Mouse (Mus musculus) heart, embryonic 14.5 days (tissue): ENCODE data around the gene Lrrc23. TPM values are rescaled to one million over a fixed set of nuclear protein-coding genes. Genes with fewer than 3 reads are reported as not detected.
A peak's percentile ranks its signal among the peaks of the same experiment; 100 is the strongest.

ENCODE experiments used
- ATAC-seq: fragments of 200-750 bp; cut with Nextera tagmentation; 2 replicates; pipeline ENCODE4 v1.8.0; 2017; ENCODE audit warnings: low read depth, moderate TSS enrichment; ENCODE audit not compliant: insufficient number of reproducible peaks, insufficient read depth, low FRiP score
- H3K27ac ChIP-seq, 2 experiments: fragments of 200-500 bp in 1 of 2; fragments of 300-500 bp in 1 of 2; sonication (generic) in 1 of 2; replicated peaks in 1 of 2; 2 replicates each; pipeline ENCODE4 v1.5.1; 2012 to 2014; ENCODE audit warnings: low read depth in 2 of 2, low read length in 2 of 2, control low read depth in 1 of 2, mild to moderate bottlenecking in 1 of 2, mixed read lengths in 1 of 2; ENCODE audit not compliant: control insufficient read depth in 1 of 2, insufficient read depth in 1 of 2
- H3K27me3 ChIP-seq: fragments of 300-500 bp; sonication (generic); 2 replicates; pipeline ENCODE4 v1.6.1; 2014; ENCODE audit warnings: mild to moderate bottlenecking, low read length, control low read depth; ENCODE audit not compliant: control insufficient read depth, insufficient read depth
- H3K36me3 ChIP-seq: fragments of 300-500 bp; sonication (generic); 2 replicates; pipeline ENCODE4 v1.6.1; 2014; ENCODE audit warnings: mild to moderate bottlenecking, control low read depth, low read length, mixed read lengths; ENCODE audit not compliant: control insufficient read depth, insufficient read depth
- H3K4me1 ChIP-seq, 2 experiments: fragments of 200-500 bp in 1 of 2; fragments of 300-500 bp in 1 of 2; sonication (generic) in 1 of 2; 2 replicates each; pipeline ENCODE4 v1.6.1; 2012 to 2014; ENCODE audit warnings: low read length in 2 of 2, control low read depth in 1 of 2, mixed read lengths in 1 of 2; ENCODE audit not compliant: control insufficient read depth in 2 of 2, insufficient read depth in 2 of 2
- H3K4me2 ChIP-seq: fragments of 300-500 bp; sonication (generic); 2 replicates; pipeline ENCODE4 v1.6.1; 2014; ENCODE audit warnings: mild to moderate bottlenecking, low read length
- H3K4me3 ChIP-seq, 2 experiments: fragments of 200-500 bp in 1 of 2; fragments of 300-500 bp in 1 of 2; sonication (generic) in 1 of 2; 2 replicates each; pipeline ENCODE4 v1.5.1; 2012 to 2014; ENCODE audit warnings: low read length in 2 of 2, mild to moderate bottlenecking in 2 of 2, control low read depth in 1 of 2, low read depth in 1 of 2, moderate library complexity in 1 of 2; ENCODE audit not compliant: control insufficient read depth in 1 of 2, insufficient read depth in 1 of 2
- H3K9ac ChIP-seq: fragments of 300-500 bp; sonication (generic); 2 replicates; pipeline ENCODE4 v1.6.1; 2014; ENCODE audit warnings: mild to moderate bottlenecking, low read length
- H3K9me3 ChIP-seq: fragments of 300-500 bp; sonication (generic); 2 replicates; pipeline ENCODE4 v1.6.1; 2016; ENCODE audit warnings: low read length, control low read depth; ENCODE audit not compliant: control insufficient read depth
- WGBS: fragments of 180-500 bp; shearing (Covaris S2); extraction: QIAGEN DNeasy Blood & Tissue Kit; methylation state at CpG from one replicate; pipeline ENCODE4 v1.1.7; 2014; 5-methylcytosine and 5-hydroxymethylcytosine counted together
- polyA plus RNA-seq: library from polyadenylated mRNA; unstranded; fragments of >200 nt; fragmentation: Nextera tagmentation; extraction: Ambion mirVana; gene quantifications from 2 replicates; pipeline ENCODE4 v1.2.1, GENCODE M21; 2014

The Lrrc23 gene
- polyA plus RNA-seq, 1 experiment from 2014 or later, result not detected

DNA sequence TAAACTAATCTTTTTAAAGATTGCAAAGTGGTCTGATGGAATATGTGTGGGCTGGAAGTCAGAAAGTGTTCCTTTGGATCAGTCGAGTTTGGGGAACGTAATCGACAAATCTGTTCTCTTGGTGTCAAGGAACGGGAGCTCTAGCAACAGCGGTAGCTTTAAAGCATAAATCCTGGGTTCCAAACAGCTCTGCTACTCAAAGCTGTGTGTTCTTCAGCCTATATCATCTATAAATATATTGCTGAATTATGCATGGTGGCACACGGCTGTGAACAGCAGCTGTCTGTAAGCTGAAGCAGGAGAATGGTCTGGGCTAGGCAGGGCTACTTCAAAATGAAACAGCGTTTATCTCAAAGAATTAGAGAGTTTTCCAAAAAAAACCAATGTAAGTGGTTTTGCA, 1.4 kb upstream of the Lrrc23 start:
- Histone ChIP-seq H3K27me3 (peaks cover 21% of the 10 kb centered on the region), H3K36me3 (no peaks in the 10 kb centered on the region), H3K27ac (no peak overlapping the region), H3K9ac (no peak overlapping the region), H3K4me3 (no peak overlapping the region), H3K4me2 (no peak overlapping the region), H3K4me1 (peaks cover 7 to 13% of the 10 kb centered on the region in 2 experiments; a peak in 3 of 4 replicates), H3K9me3 (no peaks in the 10 kb centered on the region)
- no peak for ATAC-seq
- 92% methylated on average over 7 of the region's 7 CpGs for WGBS

DNA sequence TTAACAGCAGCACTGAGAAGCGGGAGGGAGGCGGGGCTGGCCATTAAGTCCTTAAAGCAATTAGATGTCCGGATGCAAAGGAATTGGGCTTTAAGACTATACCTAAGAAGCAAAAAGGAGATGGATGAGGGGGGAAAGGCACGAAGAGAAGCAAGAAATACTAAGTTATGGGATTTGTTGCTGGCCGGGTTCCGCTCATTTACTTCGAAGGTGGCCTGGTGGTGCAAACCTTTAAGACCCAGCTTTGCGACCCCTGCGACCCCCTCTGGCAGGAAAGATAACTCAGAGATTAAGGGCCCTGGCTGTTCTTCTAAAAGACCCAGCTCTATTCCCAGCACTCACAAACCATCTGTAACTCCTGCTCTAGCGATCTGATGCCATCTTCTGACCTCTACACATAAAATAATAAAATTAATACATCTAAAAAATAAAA, 473 bp upstream of the Lrrc23 start:
- 7% methylated on average over 10 of the region's 10 CpGs for WGBS
- Histone ChIP-seq H3K36me3 (no peaks in the 10 kb centered on the region), H3K27ac (no peak overlapping the region), H3K4me2 (peak overlapping the region; percentile 77), H3K27me3 (peaks cover 21% of the 10 kb centered on the region), H3K9ac (peak overlapping the region; percentile 68), H3K9me3 (no peaks in the 10 kb centered on the region), H3K4me3 (peak overlapping the region; percentile 43 to 44), H3K4me1 (peaks cover 7 to 13% of the 10 kb centered on the region in 2 experiments; a peak in 3 of 4 replicates)
- ATAC-seq, result no peak

DNA sequence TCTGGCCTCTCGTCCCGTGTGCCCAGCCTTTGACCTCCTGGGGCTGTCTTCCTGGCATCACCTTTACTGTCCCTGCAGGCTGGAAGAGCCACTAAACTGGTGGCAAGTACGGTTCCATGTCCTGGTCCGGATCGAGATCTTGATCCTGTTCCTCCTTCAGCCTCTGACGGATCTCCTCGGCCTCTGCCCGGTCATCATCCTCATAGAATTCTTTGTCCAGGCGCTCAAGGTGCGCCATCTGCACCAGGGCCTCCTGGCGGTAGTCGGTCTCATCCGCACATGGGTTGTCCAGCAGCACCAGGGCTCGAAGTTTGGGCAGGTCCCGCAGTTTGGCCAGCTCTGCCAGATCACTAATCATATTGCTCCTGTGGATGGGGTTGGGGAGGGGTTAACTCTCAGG, 9.0 kb downstream of the Lrrc23 start:
- ATAC-seq, result no peak
- WGBS, result 75% methylated on average over 15 of the region's 15 CpGs

DNA sequence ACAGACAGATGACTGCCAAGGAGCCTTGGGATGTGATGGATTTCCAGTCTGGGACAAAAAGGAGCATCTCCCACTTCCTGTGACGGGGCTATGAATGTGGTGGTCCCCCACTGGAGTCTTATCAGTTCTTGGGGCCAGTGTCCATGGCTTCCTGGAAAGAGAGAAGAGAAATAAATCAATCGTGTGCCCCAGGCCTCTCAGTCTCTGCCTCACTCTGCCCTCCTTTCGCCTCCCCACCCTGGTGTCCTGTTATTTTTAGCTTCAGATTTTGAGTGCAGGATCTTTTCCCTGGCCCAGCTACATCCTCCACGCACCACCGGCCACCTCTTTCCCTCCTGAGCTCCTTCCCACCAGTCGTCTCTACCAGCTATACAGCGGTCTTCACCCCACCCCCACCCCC, 9.5 kb downstream of the Lrrc23 start:
- Histone ChIP-seq H3K9me3 (no peaks in the 10 kb centered on the region), H3K36me3 (no peaks in the 10 kb centered on the region), H3K4me1 (peaks cover 21 to 24% of the 10 kb centered on the region in 2 experiments), H3K9ac (peak overlapping the region; percentile 71), H3K4me2 (peak overlapping the region; percentile 91), H3K4me3 (peak overlapping the region; percentile 55 to 58; a peak in 3 of 4 replicates), H3K27ac (peak overlapping the region in 1 of 2 experiments; percentile 9; a peak in 1 of 4 replicates), H3K27me3 (peaks cover 4% of the 10 kb centered on the region; the same call in 1 of the 2 replicates)
- 19% methylated on average over 7 of the region's 7 CpGs for WGBS
- no peak for ATAC-seq

More for the DNA sequence above, 9.0 kb downstream of the Lrrc23 start:
- Histone ChIP-seq H3K27ac (no peak overlapping the region), H3K36me3 (no peaks in the 10 kb centered on the region), H3K9me3 (no peaks in the 10 kb centered on the region), H3K4me3 (no peak overlapping the region), H3K27me3 (peaks cover 4% of the 10 kb centered on the region; the same call in 1 of the 2 replicates), H3K4me2 (no peak overlapping the region), H3K9ac (no peak overlapping the region), H3K4me1 (peaks cover 21 to 24% of the 10 kb centered on the region in 2 experiments)

DNA sequence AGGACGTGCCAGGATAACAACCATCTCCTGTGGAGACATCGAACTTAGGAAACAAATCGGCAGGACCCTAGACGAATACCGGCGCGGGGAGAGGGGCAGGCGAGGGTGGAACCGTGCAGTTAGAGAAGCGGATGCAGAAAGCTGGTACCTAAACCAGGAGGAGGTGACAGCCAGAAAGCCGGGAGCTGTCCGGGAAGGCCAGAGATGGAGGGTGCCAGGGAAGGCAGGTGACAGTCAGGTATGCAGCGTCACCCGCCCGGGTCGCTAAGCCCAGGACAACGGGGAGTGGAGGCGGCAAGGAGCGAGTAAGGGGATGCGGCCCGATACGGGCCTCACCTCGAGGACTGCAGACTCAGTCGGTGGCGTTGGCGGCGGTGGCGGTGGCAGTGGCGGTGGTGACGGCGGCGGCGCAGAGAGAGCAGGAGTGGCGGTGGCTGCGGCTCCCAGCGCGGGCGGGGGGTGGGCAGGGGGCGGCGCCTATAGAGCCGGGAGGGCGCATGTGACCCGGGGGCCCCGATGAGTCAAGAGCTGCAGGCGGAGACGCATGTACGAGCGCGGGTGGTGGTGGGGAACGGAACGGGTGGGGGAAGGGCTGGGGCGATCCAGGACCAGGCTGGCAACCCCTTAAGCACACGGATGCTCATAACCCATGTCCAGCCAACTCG, 10.3 kb downstream of the Lrrc23 start, which contains the start of gene Eno2:
Gene Eno2 (minus strand): TSS at position 573 of the 665 bp plus-strand sequence.
- H3K9ac ChIP-seq, result peak within 1 kb of the TSS; percentile 71
- peak; percentile 71 for ATAC-seq
- peak within 1 kb of the TSS; percentile 91 for H3K4me2 ChIP-seq
- no peaks in the 10 kb centered on the region for H3K36me3 ChIP-seq
- WGBS, result under 1% methylated on average over 54 of the region's 54 CpGs
- peak within 1 kb of the TSS in 1 of 2 experiments; percentile 9; a peak in 1 of 4 replicates for H3K27ac ChIP-seq
- H3K4me3 ChIP-seq, result peak within 1 kb of the TSS; percentile 55 to 58
- no peaks in the 10 kb centered on the region for H3K9me3 ChIP-seq
- H3K27me3 ChIP-seq, result peaks cover 4% of the 10 kb centered on the region; the same call in 1 of the 2 replicates
- H3K4me1 ChIP-seq, result peaks cover 21 to 24% of the 10 kb centered on the region in 2 experiments

DNA sequence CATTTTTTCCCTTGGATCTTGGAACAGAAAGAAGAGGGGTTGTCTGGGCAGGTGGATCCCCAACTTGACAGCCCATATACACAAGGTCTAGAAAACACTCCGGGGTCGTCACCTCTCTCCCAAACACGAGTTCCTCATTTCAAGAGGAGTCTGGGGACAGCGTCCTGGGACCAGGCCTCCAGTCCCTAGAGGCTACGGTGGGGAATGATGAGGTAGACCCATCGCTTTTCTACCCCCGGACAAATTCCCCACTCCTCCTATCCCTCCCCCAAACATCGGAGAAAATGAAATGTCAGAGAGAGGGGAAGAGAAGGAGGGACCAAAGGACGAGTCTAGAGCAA, 10.9 kb downstream of the Lrrc23 start:
- H3K4me1 ChIP-seq, result peaks cover 21 to 24% of the 10 kb centered on the region in 2 experiments
- no peaks in the 10 kb centered on the region for H3K36me3 ChIP-seq
- H3K4me2 ChIP-seq, result peak overlapping the region; percentile 91
- peak overlapping the region; percentile 55 to 58 for H3K4me3 ChIP-seq
- no peak for ATAC-seq
- H3K9me3 ChIP-seq, result no peaks in the 10 kb centered on the region
- peaks cover 4% of the 10 kb centered on the region; the same call in 1 of the 2 replicates for H3K27me3 ChIP-seq
- peak overlapping the region; percentile 71 for H3K9ac ChIP-seq
- H3K27ac ChIP-seq, result no peak overlapping the region
- 9% methylated on average over 9 of the region's 9 CpGs for WGBS

DNA sequence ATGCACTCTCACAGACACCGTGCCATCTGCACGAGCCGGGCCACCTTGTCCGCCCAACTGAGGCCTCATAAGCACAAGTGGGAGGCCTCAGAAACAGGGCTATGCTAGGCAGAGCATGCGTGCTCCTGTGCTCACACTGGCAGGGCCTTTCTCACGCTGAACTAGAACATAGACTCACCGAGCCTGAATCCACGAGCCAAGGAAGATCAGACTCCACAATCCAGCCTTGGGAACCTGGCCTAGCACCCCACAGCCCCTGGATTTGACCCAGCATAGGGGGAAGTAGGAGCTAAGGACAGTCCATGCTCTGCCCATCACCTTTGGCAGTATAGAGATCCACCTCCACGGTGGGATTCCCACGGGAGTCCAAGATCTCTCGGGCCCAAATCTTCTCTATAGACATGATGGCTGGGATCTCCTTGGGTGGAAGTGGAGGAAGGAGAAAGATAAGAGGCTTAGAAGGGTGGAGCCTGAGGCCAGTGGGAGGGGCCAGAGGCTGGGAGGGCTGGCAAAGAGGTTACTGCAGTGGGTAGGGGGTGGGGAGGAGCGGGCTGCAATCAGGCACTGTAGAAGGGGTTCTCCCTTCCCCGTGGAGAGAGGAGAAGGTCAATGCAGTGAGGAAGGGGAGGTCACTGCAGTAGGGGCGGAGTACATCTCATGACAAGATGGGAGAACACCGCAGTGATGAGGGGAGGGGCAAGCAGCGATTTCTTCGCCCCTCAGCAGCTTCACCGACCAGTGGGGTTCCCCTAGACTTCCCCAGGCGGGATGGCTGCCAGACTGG, 11.4 kb downstream of the Lrrc23 start:
- 27% methylated on average over 19 of the region's 19 CpGs for WGBS
- Histone ChIP-seq H3K9ac (0 out of 2 replicates have a peak overlapping the region, but pooled peaks have one; percentile 16), H3K4me2 (peak overlapping the region; percentile 91), H3K36me3 (no peaks in the 10 kb centered on the region), H3K4me1 (peaks cover 21 to 24% of the 10 kb centered on the region in 2 experiments), H3K27me3 (peaks cover 4% of the 10 kb centered on the region; the same call in 1 of the 2 replicates), H3K9me3 (no peaks in the 10 kb centered on the region), H3K4me3 (peak overlapping the region; percentile 55 to 58; a peak in 3 of 4 replicates), H3K27ac (0 out of 4 replicates have a peak overlapping the region, but pooled peaks of 1 of the 2 experiments have one; percentile 6)
- peak; percentile 33; the same call in 1 of the 2 replicates for ATAC-seq
